Mouse (Mus musculus) limb, embryonic 13.5 days (tissue): ENCODE measurements around the gene Lmf1. TPM values are rescaled to one million over a fixed set of nuclear protein-coding genes. Genes with fewer than 3 reads are reported as not detected.
A peak's percentile ranks its signal among the peaks of the same experiment; 100 is the strongest.

Experiments
- ATAC-seq: fragments of 200-750 bp; cut with Nextera tagmentation; 2 replicates; pipeline ENCODE4 v1.8.0; 2017; ENCODE audit warnings: low read depth, moderate number of reproducible peaks, moderate TSS enrichment; ENCODE audit not compliant: low FRiP score
- H3K27ac ChIP-seq: fragments of 300-500 bp; sonication (generic); 2 replicates; pipeline ENCODE4 v1.5.1; 2015; ENCODE audit warnings: inconsistent platforms, mild to moderate bottlenecking, moderate library complexity
- H3K27me3 ChIP-seq: fragments of 300-500 bp; sonication (generic); 2 replicates; pipeline ENCODE4 v1.6.1; 2015; ENCODE audit warnings: mild to moderate bottlenecking, inconsistent platforms
- H3K36me3 ChIP-seq: fragments of 300-500 bp; sonication (generic); 2 replicates; pipeline ENCODE4 v1.6.1; 2015; ENCODE audit warnings: inconsistent platforms, mild to moderate bottlenecking, moderate library complexity
- H3K4me1 ChIP-seq: fragments of 300-500 bp; sonication (generic); 2 replicates; pipeline ENCODE4 v1.6.1; 2015; ENCODE audit warnings: inconsistent platforms
- H3K4me2 ChIP-seq: fragments of 300-500 bp; sonication (generic); replicated peaks from 2 replicates; pipeline ENCODE4 v1.6.1; 2015; ENCODE audit warnings: inconsistent platforms, mild to moderate bottlenecking, moderate library complexity
- H3K4me3 ChIP-seq: fragments of 300-500 bp; sonication (generic); 2 replicates; pipeline ENCODE4 v1.5.1; 2015; ENCODE audit warnings: moderate library complexity, mild to moderate bottlenecking, inconsistent platforms
- H3K9ac ChIP-seq: fragments of 300-500 bp; sonication (generic); 2 replicates; pipeline ENCODE4 v1.6.1; 2015; ENCODE audit warnings: mild to moderate bottlenecking, inconsistent platforms
- H3K9me3 ChIP-seq: fragments of 300-500 bp; sonication (generic); 2 replicates; pipeline ENCODE4 v1.6.1; 2016; ENCODE audit warnings: inconsistent platforms
- WGBS: fragments of 180-500 bp; shearing (Covaris S2); methylation state at CpG from one replicate; pipeline ENCODE4 v1.1.7; 2015; 5-methylcytosine and 5-hydroxymethylcytosine counted together
- polyA plus RNA-seq: library from polyadenylated mRNA; unstranded; fragments of >200 nt; fragmentation: Nextera tagmentation; extraction: Ambion mirVana; gene quantifications from 2 replicates; pipeline ENCODE4 v1.2.1, GENCODE M21; 2015

Gene Lmf1
- polyA plus RNA-seq, 1 experiment from 2014 or later = 33.2 TPM

- 45% methylated on average over 4 of the region's 4 CpGs for WGBS
- Histone ChIP-seq H3K27me3 (no peaks in the 10 kb centered on the region; the same call in 1 of the 2 replicates), H3K4me3 (no peak overlapping the region), H3K27ac (no peak overlapping the region), H3K9me3 (no peaks in the 10 kb centered on the region), H3K36me3 (no peaks in the 10 kb centered on the region), H3K4me2 (no peak overlapping the region), H3K9ac (no peak overlapping the region), H3K4me1 (peaks cover 30% of the 10 kb centered on the region)
- no peak for ATAC-seq
These were observed 19.3 kb upstream of the Lmf1 start for GRCm38 (mm10) chr17:25559634-25560033.

DNA sequence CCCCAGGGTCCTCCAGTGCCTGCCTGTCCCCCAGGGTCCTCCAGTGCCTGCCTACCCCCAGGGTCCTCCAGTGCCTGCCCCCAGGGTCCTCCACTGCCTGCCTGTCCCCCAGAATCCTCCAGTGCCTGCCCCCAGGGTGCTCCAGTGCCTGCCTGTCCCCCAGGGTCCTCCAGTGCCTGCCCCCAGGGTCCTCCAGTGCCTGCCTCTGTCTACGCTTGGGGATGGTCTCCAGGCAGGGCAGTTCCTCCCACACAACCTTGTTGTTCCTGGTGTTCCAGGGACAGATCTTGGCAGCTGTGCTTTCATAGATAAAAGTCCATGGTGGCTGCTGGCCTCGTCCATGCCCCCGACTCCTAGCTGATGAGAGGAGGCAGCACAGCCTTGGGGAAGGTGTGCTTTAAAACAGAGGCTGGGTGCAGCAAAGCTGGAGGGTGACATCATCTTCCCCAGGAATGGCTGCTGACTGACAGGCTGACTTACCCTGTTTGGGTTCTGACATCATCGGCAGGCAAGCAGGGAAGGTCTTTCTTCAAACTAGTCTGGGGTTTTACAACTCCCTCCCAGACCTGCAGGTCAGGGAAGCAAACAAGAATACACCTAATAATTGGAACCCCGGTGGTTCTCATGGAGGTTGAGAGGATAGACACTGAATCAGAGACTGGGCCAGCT, 18.2 kb upstream of the Lmf1 start:
- Histone ChIP-seq H3K4me2 (no peak overlapping the region), H3K9ac (0 out of 2 replicates have a peak overlapping the region, but pooled peaks have one; percentile 19), H3K4me1 (peaks cover 29% of the 10 kb centered on the region), H3K27ac (peak overlapping the region; percentile 15; the same call in 1 of the 2 replicates), H3K9me3 (no peaks in the 10 kb centered on the region), H3K36me3 (no peaks in the 10 kb centered on the region), H3K4me3 (no peak overlapping the region), H3K27me3 (no peaks in the 10 kb centered on the region; the same call in 1 of the 2 replicates)
- WGBS = 48% methylated on average over 5 of the region's 5 CpGs
- ATAC-seq = no peak

GRCm38 (mm10) chr17:25561223-25562028, 17.5 kb upstream of the Lmf1 start:
- Histone ChIP-seq H3K27me3 (no peaks in the 10 kb centered on the region; the same call in 1 of the 2 replicates), H3K9ac (0 out of 2 replicates have a peak overlapping the region, but pooled peaks have one; percentile 19), H3K9me3 (no peaks in the 10 kb centered on the region), H3K4me2 (no peak overlapping the region), H3K27ac (no peak overlapping the region), H3K36me3 (no peaks in the 10 kb centered on the region), H3K4me3 (no peak overlapping the region), H3K4me1 (peaks cover 24% of the 10 kb centered on the region)
- no peak for ATAC-seq
- WGBS = 66% methylated on average over 16 of the region's 16 CpGs

DNA sequence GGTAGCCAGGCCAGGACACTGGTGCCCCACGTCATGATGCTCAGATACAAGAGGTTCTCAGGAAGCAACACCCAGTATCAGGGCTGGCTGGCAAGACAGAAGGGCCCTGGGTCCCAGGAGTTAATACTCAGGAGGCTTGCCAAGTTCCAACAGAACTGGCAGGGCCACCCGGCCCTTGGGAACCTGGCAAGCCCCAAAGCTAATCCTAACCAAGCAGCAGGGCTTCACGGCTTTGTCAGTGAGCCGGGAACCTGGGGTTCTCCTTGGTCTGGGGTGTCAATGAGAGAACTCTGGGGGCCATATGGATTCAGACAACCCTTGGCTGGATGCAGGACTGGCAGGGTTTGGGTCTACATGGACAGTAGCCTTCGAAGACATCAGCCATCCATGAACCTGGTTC, 14.4 kb upstream of the Lmf1 start:
- H3K36me3 ChIP-seq = peaks cover 6% of the 10 kb centered on the region; the same call in 1 of the 2 replicates
- H3K27me3 ChIP-seq = peaks cover 17% of the 10 kb centered on the region
- ATAC-seq = no peak
- H3K9ac ChIP-seq = no peak overlapping the region
- no peak overlapping the region for H3K4me3 ChIP-seq
- WGBS = 82% methylated on average over 5 of the region's 5 CpGs
- no peak overlapping the region for H3K27ac ChIP-seq
- H3K9me3 ChIP-seq = no peaks in the 10 kb centered on the region
- H3K4me2 ChIP-seq = no peak overlapping the region
- H3K4me1 ChIP-seq = peaks cover 38% of the 10 kb centered on the region

DNA sequence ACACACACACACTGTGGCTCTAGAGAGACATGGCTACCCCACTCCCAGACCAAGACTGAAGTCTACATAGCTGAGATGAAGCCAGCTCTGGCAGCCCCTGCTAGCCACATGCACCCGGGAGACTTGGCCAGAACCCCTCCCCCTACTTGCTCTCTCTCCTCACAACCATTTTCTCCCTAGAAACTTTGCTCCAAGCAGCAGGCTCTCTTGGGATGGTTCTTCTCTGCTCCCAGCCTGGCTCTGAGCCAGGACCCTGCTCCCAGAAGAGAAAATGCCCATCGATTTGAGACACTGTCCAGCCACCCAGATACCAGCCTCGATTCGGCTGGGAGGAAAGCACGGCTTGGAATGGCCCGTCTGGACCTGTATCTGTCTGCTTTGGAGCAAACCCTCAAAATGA, 13.6 kb upstream of the Lmf1 start:
- H3K4me1 ChIP-seq = peaks cover 45% of the 10 kb centered on the region
- H3K9ac ChIP-seq = no peak overlapping the region
- no peak for ATAC-seq
- no peak overlapping the region for H3K27ac ChIP-seq
- WGBS = 16% methylated on average over 6 of the region's 6 CpGs
- peak overlapping the region; percentile 30 for H3K4me2 ChIP-seq
- peaks cover 25% of the 10 kb centered on the region for H3K27me3 ChIP-seq
- H3K9me3 ChIP-seq = no peaks in the 10 kb centered on the region
- no peak overlapping the region for H3K4me3 ChIP-seq
- H3K36me3 ChIP-seq = peaks cover 6% of the 10 kb centered on the region; the same call in 1 of the 2 replicates

DNA sequence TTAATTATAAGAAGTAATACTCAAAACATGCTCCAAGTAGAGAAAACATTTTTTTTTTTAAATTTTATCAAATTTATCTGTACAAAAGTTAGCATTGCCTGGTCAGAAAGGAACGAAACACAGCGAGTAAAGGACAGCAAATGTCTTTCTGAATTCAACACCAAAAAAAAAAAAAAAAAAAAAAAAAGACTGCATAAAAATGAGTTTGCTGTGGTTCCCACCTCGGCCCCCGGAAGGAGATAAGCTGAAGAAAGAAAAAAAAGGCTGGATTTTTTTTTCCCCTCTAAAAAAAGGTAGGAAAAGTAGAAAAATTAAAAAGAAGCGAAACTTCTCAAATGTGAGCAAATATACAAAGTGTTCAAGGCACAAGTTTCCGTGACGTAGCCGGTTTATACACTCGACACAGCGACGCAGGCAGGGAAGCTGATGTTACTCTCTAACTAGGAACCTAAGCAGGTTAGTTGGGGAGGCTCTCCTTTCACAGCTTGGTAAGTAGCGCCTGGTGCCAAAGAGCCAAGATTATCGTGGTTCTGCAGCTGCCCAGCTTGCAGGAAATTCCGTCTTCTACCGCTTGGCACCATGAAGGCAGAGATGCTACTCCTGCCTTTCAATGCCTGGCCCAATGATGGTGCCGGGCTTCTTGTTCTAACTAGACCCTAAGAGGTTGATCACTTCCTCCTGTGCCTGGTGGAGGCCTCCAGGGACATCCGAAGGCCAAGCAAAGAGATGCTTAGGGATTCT, 12.9 kb upstream of the Lmf1 start:
- WGBS = 76% methylated on average over 17 of the region's 17 CpGs
- Histone ChIP-seq H3K4me2 (0 out of 2 replicates have a peak overlapping the region, but pooled peaks have one; percentile 14), H3K9me3 (no peaks in the 10 kb centered on the region), H3K27me3 (peaks cover 31% of the 10 kb centered on the region), H3K36me3 (peaks cover 6% of the 10 kb centered on the region; the same call in 1 of the 2 replicates), H3K27ac (no peak overlapping the region), H3K4me1 (peaks cover 48% of the 10 kb centered on the region), H3K9ac (no peak overlapping the region), H3K4me3 (no peak overlapping the region)
- ATAC-seq = no peak

- Histone ChIP-seq H3K36me3 (peaks cover 6% of the 10 kb centered on the region; the same call in 1 of the 2 replicates), H3K4me1 (peaks cover 59% of the 10 kb centered on the region), H3K9ac (no peak overlapping the region), H3K9me3 (no peaks in the 10 kb centered on the region), H3K27ac (peak overlapping the region; percentile 39; the same call in 1 of the 2 replicates), H3K4me3 (0 out of 2 replicates have a peak overlapping the region, but pooled peaks have one; percentile 7), H3K4me2 (peak overlapping the region; percentile 98), H3K27me3 (peaks cover 43% of the 10 kb centered on the region)
- no peak for ATAC-seq
- WGBS = 80% methylated on average over 13 of the region's 13 CpGs
These were observed 11.6 kb upstream of the Lmf1 start for GRCm38 (mm10) chr17:25567261-25567660.

DNA sequence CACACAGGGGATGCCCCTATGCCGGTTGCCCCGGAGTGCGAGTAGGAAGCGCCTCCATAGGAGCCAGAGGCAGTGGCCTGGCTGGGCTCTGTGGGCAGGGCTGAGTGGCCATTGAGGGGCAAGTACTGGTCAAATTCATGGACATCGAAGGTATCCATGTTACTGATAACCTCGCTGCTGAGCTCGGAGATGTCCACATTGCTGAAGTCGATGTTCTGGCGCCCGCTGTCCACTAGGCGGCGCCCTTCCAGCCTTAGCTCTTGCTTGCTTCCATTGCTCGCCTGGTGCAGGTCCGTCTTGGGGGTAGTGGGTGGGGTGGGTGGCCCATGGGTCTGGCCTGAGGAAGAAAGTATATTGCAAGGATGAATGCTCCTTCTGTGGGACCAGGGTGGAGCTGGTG, 11.1 kb upstream of the Lmf1 start:
- Histone ChIP-seq H3K4me3 (peak overlapping the region; percentile 60), H3K4me2 (peak overlapping the region; percentile 98), H3K9me3 (no peaks in the 10 kb centered on the region), H3K27ac (peak overlapping the region; percentile 39; the same call in 1 of the 2 replicates), H3K36me3 (peaks cover 6% of the 10 kb centered on the region; the same call in 1 of the 2 replicates), H3K27me3 (peaks cover 47% of the 10 kb centered on the region), H3K4me1 (peaks cover 59% of the 10 kb centered on the region), H3K9ac (no peak overlapping the region)
- 26% methylated on average over 14 of the region's 14 CpGs for WGBS
- ATAC-seq = peak; percentile 10; the same call in 1 of the 2 replicates

DNA sequence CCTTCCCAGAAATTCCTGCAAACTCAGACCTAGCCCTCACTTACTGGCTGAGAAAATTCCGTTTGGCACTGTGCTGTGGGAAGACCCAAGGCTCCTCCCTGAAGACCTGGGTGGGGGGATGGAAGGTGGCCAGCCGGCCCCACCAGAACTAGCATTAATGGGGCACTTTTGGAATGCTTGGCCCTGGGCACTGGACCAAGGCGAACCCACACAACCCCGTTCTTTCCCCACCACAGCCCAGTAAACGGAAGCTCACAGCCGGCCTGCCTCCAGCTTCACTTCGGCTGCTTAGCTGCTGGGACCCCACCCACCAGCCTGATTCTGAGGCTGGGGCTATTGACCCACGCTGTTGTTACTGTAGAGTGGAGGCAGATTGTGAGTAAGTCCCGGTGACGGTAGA, 10.7 kb upstream of the Lmf1 start:
- 41% methylated on average over 10 of the region's 10 CpGs for WGBS
- Histone ChIP-seq H3K27ac (peak overlapping the region; percentile 55; the same call in 1 of the 2 replicates), H3K9me3 (no peaks in the 10 kb centered on the region), H3K27me3 (peaks cover 49% of the 10 kb centered on the region), H3K4me1 (peaks cover 59% of the 10 kb centered on the region), H3K9ac (peak overlapping the region; percentile 45; the same call in 1 of the 2 replicates), H3K4me2 (peak overlapping the region; percentile 98), H3K36me3 (peaks cover 6% of the 10 kb centered on the region; the same call in 1 of the 2 replicates), H3K4me3 (peak overlapping the region; percentile 60)
- ATAC-seq = peak; percentile 29; the same call in 1 of the 2 replicates

DNA sequence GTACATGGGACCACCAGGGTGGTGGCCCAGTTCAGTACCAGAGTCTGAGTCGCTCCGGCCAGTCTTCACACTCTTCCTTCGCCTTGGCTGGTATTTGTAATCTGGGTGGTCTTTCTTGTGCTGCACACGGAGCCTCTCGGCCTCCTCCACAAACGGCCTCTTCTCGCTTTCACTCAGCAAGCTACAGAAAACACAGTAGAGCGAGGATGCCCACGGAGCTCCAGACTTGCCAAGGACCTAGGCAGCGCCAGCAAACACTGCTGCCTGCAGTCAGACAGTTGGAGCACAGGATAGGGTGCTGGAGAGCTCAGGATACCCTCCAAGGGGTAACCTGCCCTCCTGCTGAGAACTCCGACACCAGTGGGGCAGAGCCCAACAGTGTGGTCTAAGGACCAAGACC, 10.0 kb upstream of the Lmf1 start:
- peak overlapping the region; percentile 60 for H3K4me3 ChIP-seq
- 57% methylated on average over 11 of the region's 11 CpGs for WGBS
- H3K27ac ChIP-seq = peak overlapping the region; percentile 55
- H3K4me2 ChIP-seq = peak overlapping the region; percentile 98
- H3K36me3 ChIP-seq = peaks cover 6% of the 10 kb centered on the region; the same call in 1 of the 2 replicates
- no peaks in the 10 kb centered on the region for H3K9me3 ChIP-seq
- H3K4me1 ChIP-seq = peaks cover 59% of the 10 kb centered on the region
- H3K9ac ChIP-seq = peak overlapping the region; percentile 75
- H3K27me3 ChIP-seq = peaks cover 56% of the 10 kb centered on the region
- no peak for ATAC-seq

- peaks cover 53% of the 10 kb centered on the region for H3K4me1 ChIP-seq
- H3K27me3 ChIP-seq = peaks cover 63% of the 10 kb centered on the region
- peak overlapping the region; percentile 75 for H3K9ac ChIP-seq
- no peaks in the 10 kb centered on the region for H3K9me3 ChIP-seq
- H3K4me2 ChIP-seq = peak overlapping the region; percentile 98
- ATAC-seq = peak; percentile 16; the same call in 1 of the 2 replicates
- 3% methylated on average over 54 of the region's 54 CpGs for WGBS
- H3K4me3 ChIP-seq = peak overlapping the region; percentile 60
- H3K36me3 ChIP-seq = peaks cover 6% of the 10 kb centered on the region; the same call in 1 of the 2 replicates
- H3K27ac ChIP-seq = no peak overlapping the region
These were observed 8.8 kb upstream of the Lmf1 start for GRCm38 (mm10) chr17:25569833-25570647.
